In the genomic region with DNA sequence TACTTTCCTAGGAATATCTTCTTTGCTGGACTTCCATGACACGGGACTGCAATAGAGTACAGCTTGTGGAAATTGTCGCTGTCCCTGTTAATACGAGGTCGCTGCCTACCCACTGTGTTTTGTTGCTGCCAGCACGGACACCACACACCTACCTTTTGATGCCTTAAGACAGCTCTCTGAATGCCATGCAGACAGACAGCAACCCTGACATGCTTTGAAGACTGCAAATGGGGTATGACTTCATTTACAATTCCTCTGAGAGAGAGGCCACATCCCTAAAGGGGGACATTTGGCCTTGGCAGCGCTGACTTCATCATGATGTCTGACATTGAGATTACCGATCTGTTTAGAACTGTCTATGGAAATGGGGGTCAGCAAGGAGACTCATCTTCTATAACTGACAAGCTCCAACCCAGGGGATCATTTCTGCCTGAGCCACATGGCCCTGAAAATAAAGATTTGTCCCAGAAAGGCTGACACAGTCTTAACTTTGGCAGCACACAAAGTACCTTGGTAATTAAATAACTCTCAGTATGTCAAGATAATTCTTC, we compare ENCODE assay signal across 15 mouse cellular contexts.
DNase-seq lines count a peak whose midpoint lies in the region; ATAC-seq lines count a peak whose summit lies in the region.
"Had no signal": no experiment of that assay in that cellular context is flagged by ENCODE, and none has a peak within 500 bp of the region (broad histone marks: within the 10 kb centered on the region; RNA-seq: fewer than 3 reads in every experiment).

No protein-coding gene starts in this region.

- H3K36me3 ChIP-seq in liver, embryonic 13.5 days = no peaks in the 10 kb centered on the region
- H3K36me3 ChIP-seq in liver, embryonic 12.5 days = no peaks in the 10 kb centered on the region
- H3K36me3 ChIP-seq in midbrain, embryonic 11.5 days (ENCODE audit: control insufficient read depth, insufficient read depth, low read length) = no peaks in the 10 kb centered on the region
- H3K36me3 ChIP-seq in heart, embryonic 10.5 days = no peaks in the 10 kb centered on the region
- H3K36me3 ChIP-seq: heart, embryonic 13.5 days; lung, embryonic 15.5 days had no signal

- ATAC-seq in liver, embryonic 13.5 days (ENCODE audit: low read depth) = no peak
- ATAC-seq in liver, embryonic 12.5 days = no peak
- peak; percentile 55; the same call in 1 of the 2 replicates for ATAC-seq in midbrain, embryonic 11.5 days (ENCODE audit: low FRiP score)

- H3K27me3 ChIP-seq in liver, embryonic 13.5 days = no peaks in the 10 kb centered on the region
- H3K27me3 ChIP-seq in liver, embryonic 12.5 days (replicated peaks) = no peaks in the 10 kb centered on the region
- H3K27me3 ChIP-seq in midbrain, embryonic 11.5 days (ENCODE audit: control insufficient read depth, insufficient read depth, low read length) = no peaks in the 10 kb centered on the region
- H3K27me3 ChIP-seq in heart, embryonic 10.5 days (ENCODE audit: insufficient read depth, poor library complexity, severe bottlenecking) = no peaks in the 10 kb centered on the region
- H3K27me3 ChIP-seq: heart, embryonic 13.5 days; lung, embryonic 15.5 days had no signal

- DNase-seq in liver, embryonic 13.5 days = no peak
- DNase-seq in adrenal gland, postnatal 10 days = peak; percentile 55
- no peak for DNase-seq in midbrain, embryonic 11.5 days (ENCODE audit: low spot score, missing footprints)
- peak; percentile 6 for DNase-seq in retina, postnatal 1 day
- DNase-seq in heart, embryonic 10.5 days (ENCODE audit: low spot score) = no peak
- DNase-seq in gastrocnemius, postnatal 25 days = no peak
- DNase-seq: cerebellum, postnatal 10 days; gastrocnemius, postnatal 36 days; heart, postnatal 4 days; kidney, adult 11 months; kidney, postnatal 36 days; thymus, adult 2 months had no signal

- peaks cover 39% of the 10 kb centered on the region for H3K4me1 ChIP-seq in liver, embryonic 13.5 days (replicated peaks)
- peaks cover 36% of the 10 kb centered on the region for H3K4me1 ChIP-seq in liver, embryonic 12.5 days
- H3K4me1 ChIP-seq in midbrain, embryonic 11.5 days (ENCODE audit: control insufficient read depth, insufficient read depth, low read length) = peaks cover 3% of the 10 kb centered on the region; the same call in 1 of the 2 replicates
- no peaks in the 10 kb centered on the region for H3K4me1 ChIP-seq in heart, embryonic 10.5 days
- H3K4me1 ChIP-seq: heart, embryonic 13.5 days; lung, embryonic 15.5 days had no signal

- H3K4me2 ChIP-seq in liver, embryonic 13.5 days = no peak overlapping the region
- no peak overlapping the region for H3K4me2 ChIP-seq in liver, embryonic 12.5 days
- no peak overlapping the region for H3K4me2 ChIP-seq in midbrain, embryonic 11.5 days
- H3K4me2 ChIP-seq: heart, embryonic 13.5 days; lung, embryonic 15.5 days had no signal

- no peak overlapping the region for H3K9ac ChIP-seq in liver, embryonic 13.5 days
- no peak overlapping the region for H3K9ac ChIP-seq in liver, embryonic 12.5 days
- H3K9ac ChIP-seq in midbrain, embryonic 11.5 days (ENCODE audit: low read length) = no peak overlapping the region
- H3K9ac ChIP-seq: heart, embryonic 13.5 days; lung, embryonic 15.5 days had no signal

- no peaks in the 10 kb centered on the region for H3K9me3 ChIP-seq in liver, embryonic 13.5 days (replicated peaks)
- H3K9me3 ChIP-seq in liver, embryonic 12.5 days (replicated peaks) = no peaks in the 10 kb centered on the region
- no peaks in the 10 kb centered on the region for H3K9me3 ChIP-seq in midbrain, embryonic 11.5 days (ENCODE audit: control insufficient read depth, low read length)
- H3K9me3 ChIP-seq in heart, embryonic 10.5 days = no peaks in the 10 kb centered on the region
- H3K9me3 ChIP-seq: heart, embryonic 13.5 days; lung, embryonic 15.5 days had no signal

- H3K4me3 ChIP-seq in liver, embryonic 13.5 days (replicated peaks) = no peak overlapping the region
- H3K4me3 ChIP-seq in liver, embryonic 12.5 days = no peak overlapping the region
- H3K4me3 ChIP-seq in midbrain, embryonic 11.5 days (ENCODE audit: low read depth, low read length) = no peak overlapping the region
- no peak overlapping the region for H3K4me3 ChIP-seq in heart, embryonic 10.5 days
- H3K4me3 ChIP-seq: heart, embryonic 13.5 days; lung, embryonic 15.5 days had no signal

- 0 out of 2 replicates have a peak overlapping the region, but pooled peaks have one; percentile 86 for H3K27ac ChIP-seq in liver, embryonic 13.5 days
- no peak overlapping the region for H3K27ac ChIP-seq in liver, embryonic 12.5 days
- no peak overlapping the region for H3K27ac ChIP-seq in midbrain, embryonic 11.5 days (ENCODE audit: low read depth, low read length)
- H3K27ac ChIP-seq in heart, embryonic 10.5 days = no peak overlapping the region
- H3K27ac ChIP-seq: heart, embryonic 13.5 days; lung, embryonic 15.5 days had no signal

- 53% methylated on average over 7 of the region's 7 CpGs for WGBS in liver, embryonic 13.5 days (ENCODE audit: insufficient replicate concordance)
- 55% methylated on average over 7 of the region's 7 CpGs for WGBS in liver, embryonic 12.5 days (ENCODE audit: insufficient replicate concordance)
- 66% methylated on average over 7 of the region's 7 CpGs for WGBS in midbrain, embryonic 11.5 days
- WGBS in heart, embryonic 10.5 days = 82% methylated on average over 7 of the region's 7 CpGs

Comparison
In these comparisons a context has a peak if more than half of its experiments do, and no peak if none do; other contexts are left out.
1. DNase-seq: peak in adrenal gland, postnatal 10 days (single experiment) and retina, postnatal 1 day (single experiment); none in liver, embryonic 13.5 days (single experiment), midbrain, embryonic 11.5 days (single experiment), heart, embryonic 10.5 days (single experiment) and gastrocnemius, postnatal 25 days (single experiment).